Mouse (Mus musculus): ENCODE measurements around the gene Itpk1.

- TF ChIP-seq CTCF (IDR thresholded peaks at IDR 0.05; ENCODE audit: borderline replicate concordance, extremely low read depth, insufficient read depth, insufficient read length), result no peak
- TF ChIP-seq POLR2A (IDR thresholded peaks at IDR 0.05; ENCODE audit: borderline replicate concordance, extremely low read depth, insufficient read depth, insufficient read length, poor library complexity, severe bottlenecking), result no peak
These were observed 61.4 kb downstream of the Itpk1 start for GRCm38 (mm10) chr12:102643316-102643715.
